Mouse (Mus musculus): ENCODE results near the gene Dapk3. TPM values are rescaled to one million over a fixed set of nuclear protein-coding genes. Genes with fewer than 3 reads are reported as not detected.

Dapk3 gene
- polyA plus RNA-seq, 1 experiment = 95.9 TPM

DNA sequence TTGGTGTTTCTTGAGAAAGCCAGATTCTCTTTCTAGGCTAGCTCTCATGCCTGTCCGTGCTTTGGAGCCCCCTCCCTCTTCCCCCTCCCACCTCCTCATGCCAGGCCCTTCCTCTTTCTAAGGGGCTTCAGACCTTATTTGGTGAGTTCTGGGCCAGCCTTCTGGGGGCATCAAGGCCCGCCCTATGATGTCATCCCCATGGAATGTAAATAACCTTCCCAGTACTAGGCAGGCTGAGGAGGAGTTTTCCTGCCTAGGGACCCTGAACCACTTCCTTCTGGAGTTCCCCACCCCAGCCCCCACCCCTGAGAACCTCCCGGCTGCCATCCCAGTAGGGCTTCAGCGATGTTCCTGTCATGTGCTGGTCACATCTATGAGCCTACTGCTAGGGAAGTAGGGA is 2.0 kb downstream of the Dapk3 start:
- no peaks in the 10 kb centered on the region for H3K27me3 ChIP-seq (ENCODE audit: control insufficient read depth, insufficient read depth, low read length)
- H3K27ac ChIP-seq (ENCODE audit: control insufficient read depth, insufficient read depth, low read length) = no peak overlapping the region
- H3K36me3 ChIP-seq (ENCODE audit: control insufficient read depth, insufficient read depth, low read length) = peaks cover 28% of the 10 kb centered on the region
- H3K4me1 ChIP-seq (replicated peaks; ENCODE audit: control insufficient read depth, insufficient read depth, low read length) = peaks cover 10% of the 10 kb centered on the region
- no peak for DNase-seq
- no peak for TF ChIP-seq CTCF (IDR thresholded peaks at IDR 0.05; ENCODE audit: borderline replicate concordance, control insufficient read depth, extremely low read depth, insufficient read depth, low read length, poor library complexity)
- TF ChIP-seq POLR2A (IDR thresholded peaks at IDR 0.05; ENCODE audit: control insufficient read depth, extremely low read depth, insufficient read depth, low read length, poor library complexity) = no peak
- WGBS = 86% methylated on average over 4 of the region's 4 CpGs
- no peak overlapping the region for H3K4me3 ChIP-seq (ENCODE audit: control insufficient read depth, insufficient read depth, low read length)

DNA sequence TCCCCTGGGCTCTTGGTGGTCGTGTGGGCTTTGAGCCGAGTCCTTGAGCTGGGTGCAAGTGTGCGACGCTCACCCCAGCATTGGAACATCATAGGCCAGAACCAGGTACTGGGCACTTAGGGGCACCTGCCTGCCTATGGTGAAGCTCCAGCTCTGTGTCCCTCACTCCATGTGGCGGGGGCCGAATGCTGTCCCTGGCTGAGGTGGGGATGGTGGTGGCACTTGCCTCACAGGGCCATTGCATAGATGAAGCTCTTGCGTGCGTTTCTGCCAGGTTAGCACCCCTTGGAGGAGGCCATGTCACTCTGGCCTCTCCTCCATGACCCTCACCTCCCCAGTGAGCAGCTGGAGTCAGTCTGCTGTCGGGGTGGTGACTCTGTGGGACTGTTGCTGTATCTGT is 4.4 kb downstream of the Dapk3 start:
- Histone ChIP-seq H3K27ac (ENCODE audit: control insufficient read depth, insufficient read depth, low read length) (no peak overlapping the region), H3K4me1 (replicated peaks; ENCODE audit: control insufficient read depth, insufficient read depth, low read length) (peaks cover 20% of the 10 kb centered on the region), H3K4me3 (ENCODE audit: control insufficient read depth, insufficient read depth, low read length) (no peak overlapping the region), H3K36me3 (ENCODE audit: control insufficient read depth, insufficient read depth, low read length) (peaks cover 4% of the 10 kb centered on the region; the same call in 1 of the 2 replicates), H3K27me3 (ENCODE audit: control insufficient read depth, insufficient read depth, low read length) (no peaks in the 10 kb centered on the region)
- 95% methylated on average over 9 of the region's 9 CpGs for WGBS
- DNase-seq = no peak
- no peak for TF ChIP-seq CTCF (IDR thresholded peaks at IDR 0.05; ENCODE audit: borderline replicate concordance, control insufficient read depth, extremely low read depth, insufficient read depth, low read length, poor library complexity)

DNA sequence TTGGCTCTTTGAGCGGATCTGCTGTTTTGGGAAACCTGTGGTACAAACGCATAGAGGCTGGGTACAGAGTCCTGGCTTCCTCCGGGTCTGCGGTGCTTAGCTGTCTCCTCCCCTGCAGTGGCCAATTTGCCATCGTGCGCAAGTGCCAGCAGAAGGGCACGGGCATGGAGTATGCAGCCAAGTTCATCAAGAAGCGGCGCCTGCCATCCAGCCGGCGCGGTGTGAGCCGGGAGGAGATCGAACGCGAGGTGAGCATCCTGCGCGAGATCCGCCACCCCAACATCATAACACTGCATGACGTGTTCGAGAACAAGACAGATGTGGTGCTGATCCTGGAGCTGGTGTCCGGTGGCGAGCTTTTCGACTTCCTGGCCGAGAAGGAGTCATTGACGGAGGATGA is 7.0 kb downstream of the Dapk3 start:
- Histone ChIP-seq H3K4me3 (ENCODE audit: control insufficient read depth, insufficient read depth, low read length) (no peak overlapping the region), H3K27me3 (ENCODE audit: control insufficient read depth, insufficient read depth, low read length) (no peaks in the 10 kb centered on the region), H3K36me3 (ENCODE audit: control insufficient read depth, insufficient read depth, low read length) (0 out of 2 replicates have a peak, but pooled peaks cover under 1% of the 10 kb centered on the region), H3K4me1 (replicated peaks; ENCODE audit: control insufficient read depth, insufficient read depth, low read length) (peaks cover 28% of the 10 kb centered on the region), H3K27ac (ENCODE audit: control insufficient read depth, insufficient read depth, low read length) (no peak overlapping the region)
- no peak for TF ChIP-seq POLR2A (IDR thresholded peaks at IDR 0.05; ENCODE audit: control insufficient read depth, extremely low read depth, insufficient read depth, low read length, poor library complexity)
- no peak for TF ChIP-seq CTCF (IDR thresholded peaks at IDR 0.05; ENCODE audit: borderline replicate concordance, control insufficient read depth, extremely low read depth, insufficient read depth, low read length, poor library complexity)
- DNase-seq = no peak
- 96% methylated on average over 26 of the region's 26 CpGs for WGBS

DNA sequence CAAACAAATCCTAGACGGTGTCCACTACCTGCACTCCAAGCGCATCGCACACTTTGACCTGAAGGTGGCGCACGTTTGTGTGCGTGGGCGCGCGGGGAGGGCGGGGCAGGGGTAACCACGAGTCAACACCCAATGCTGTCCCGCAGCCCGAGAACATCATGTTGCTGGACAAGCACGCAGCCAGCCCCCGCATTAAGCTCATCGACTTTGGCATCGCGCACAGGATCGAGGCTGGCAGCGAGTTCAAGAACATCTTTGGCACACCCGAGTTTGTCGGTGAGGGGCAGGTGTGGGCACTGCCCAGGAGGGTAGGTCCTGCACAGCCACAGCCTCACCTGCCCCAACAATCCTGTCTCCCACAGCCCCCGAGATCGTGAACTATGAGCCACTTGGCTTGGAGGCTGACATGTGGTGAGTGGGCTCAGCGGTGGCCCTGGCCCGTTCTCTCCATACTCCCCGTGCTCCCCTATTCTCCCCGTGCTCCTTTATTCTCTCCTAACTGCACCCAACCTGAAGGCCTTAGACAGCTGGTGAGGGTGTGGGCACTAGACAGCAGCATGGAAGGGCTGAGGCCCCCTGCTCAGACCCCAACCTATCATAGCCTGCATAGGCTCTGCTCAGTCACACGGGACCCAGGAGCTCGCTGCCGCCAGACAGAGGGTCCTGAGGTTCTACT is 7.6 kb downstream of the Dapk3 start:
- no peak overlapping the region for H3K27ac ChIP-seq (ENCODE audit: control insufficient read depth, insufficient read depth, low read length)

DNA sequence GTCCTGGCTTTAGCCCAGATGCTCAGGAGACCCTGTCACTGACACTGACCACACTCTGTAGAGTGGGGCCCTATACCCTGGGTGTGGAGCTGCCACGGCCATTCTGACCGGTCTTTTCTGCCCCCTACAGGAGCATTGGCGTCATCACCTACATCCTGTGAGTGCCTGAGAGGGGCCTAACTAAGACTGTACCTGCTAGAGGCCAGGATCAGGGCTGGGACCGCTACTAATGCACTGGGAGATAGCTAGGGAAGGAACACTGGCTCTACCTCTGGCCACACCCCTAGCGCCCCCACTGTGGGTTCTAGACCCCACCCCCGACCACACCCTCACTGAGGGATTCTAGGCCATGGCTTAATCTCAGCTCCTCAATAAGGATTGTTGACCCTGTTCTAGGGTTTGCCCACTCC is 8.1 kb downstream of the Dapk3 start:
- no peak for DNase-seq
- Histone ChIP-seq H3K27ac (ENCODE audit: control insufficient read depth, insufficient read depth, low read length) (no peak overlapping the region), H3K36me3 (ENCODE audit: control insufficient read depth, insufficient read depth, low read length) (no peaks in the 10 kb centered on the region), H3K27me3 (ENCODE audit: control insufficient read depth, insufficient read depth, low read length) (no peaks in the 10 kb centered on the region), H3K4me3 (ENCODE audit: control insufficient read depth, insufficient read depth, low read length) (no peak overlapping the region), H3K4me1 (replicated peaks; ENCODE audit: control insufficient read depth, insufficient read depth, low read length) (peaks cover 31% of the 10 kb centered on the region)
- 73% methylated on average over 6 of the region's 6 CpGs for WGBS
- TF ChIP-seq POLR2A (IDR thresholded peaks at IDR 0.05; ENCODE audit: control insufficient read depth, extremely low read depth, insufficient read depth, low read length, poor library complexity) (no peak), CTCF (IDR thresholded peaks at IDR 0.05; ENCODE audit: borderline replicate concordance, control insufficient read depth, extremely low read depth, insufficient read depth, low read length, poor library complexity) (no peak)

More for the DNA sequence above, 7.6 kb downstream of the Dapk3 start:
- TF ChIP-seq CTCF (IDR thresholded peaks at IDR 0.05; ENCODE audit: borderline replicate concordance, control insufficient read depth, extremely low read depth, insufficient read depth, low read length, poor library complexity) (peak; percentile 17; the same call in 1 of the 2 replicates), POLR2A (IDR thresholded peaks at IDR 0.05; ENCODE audit: control insufficient read depth, extremely low read depth, insufficient read depth, low read length, poor library complexity) (no peak)
- no peak for DNase-seq
- Histone ChIP-seq H3K4me3 (ENCODE audit: control insufficient read depth, insufficient read depth, low read length) (no peak overlapping the region), H3K36me3 (ENCODE audit: control insufficient read depth, insufficient read depth, low read length) (no peaks in the 10 kb centered on the region), H3K4me1 (replicated peaks; ENCODE audit: control insufficient read depth, insufficient read depth, low read length) (peaks cover 31% of the 10 kb centered on the region), H3K27me3 (ENCODE audit: control insufficient read depth, insufficient read depth, low read length) (no peaks in the 10 kb centered on the region)
- 89% methylated on average over 31 of the region's 31 CpGs for WGBS

DNA sequence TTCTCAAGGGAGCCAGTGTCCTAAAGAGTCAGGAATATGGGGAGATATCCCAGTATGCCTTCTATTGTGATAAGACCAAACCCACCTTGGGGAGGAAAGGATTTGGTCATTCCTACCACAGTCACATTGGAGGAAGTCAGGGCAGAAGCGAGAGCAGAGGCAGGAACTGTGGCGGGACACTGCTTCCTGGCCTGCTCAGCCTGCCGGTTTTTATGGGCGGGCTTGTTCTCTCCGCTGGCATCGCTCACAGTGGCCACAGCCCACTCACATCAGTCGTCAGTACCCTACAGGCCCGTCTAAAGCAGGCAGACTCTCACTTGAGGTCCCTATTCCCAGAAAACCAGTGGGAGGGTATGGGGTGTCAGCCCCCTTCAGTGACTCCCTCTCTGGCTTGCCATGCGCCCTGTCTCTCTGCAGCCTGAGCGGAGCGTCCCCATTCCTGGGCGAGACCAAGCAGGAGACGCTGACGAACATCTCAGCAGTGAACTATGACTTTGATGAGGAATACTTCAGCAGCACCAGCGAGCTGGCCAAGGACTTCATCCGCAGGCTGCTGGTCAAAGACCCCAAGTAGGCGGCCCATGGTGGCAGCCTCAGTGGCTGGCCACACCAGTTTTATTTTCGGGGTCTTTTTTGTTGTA is 8.7 kb downstream of the Dapk3 start:
- WGBS = 72% methylated on average over 18 of the region's 18 CpGs
- Histone ChIP-seq H3K4me3 (ENCODE audit: control insufficient read depth, insufficient read depth, low read length) (no peak overlapping the region), H3K36me3 (ENCODE audit: control insufficient read depth, insufficient read depth, low read length) (no peaks in the 10 kb centered on the region), H3K27me3 (ENCODE audit: control insufficient read depth, insufficient read depth, low read length) (no peaks in the 10 kb centered on the region), H3K4me1 (replicated peaks; ENCODE audit: control insufficient read depth, insufficient read depth, low read length) (peaks cover 31% of the 10 kb centered on the region), H3K27ac (ENCODE audit: control insufficient read depth, insufficient read depth, low read length) (no peak overlapping the region)
- TF ChIP-seq POLR2A (IDR thresholded peaks at IDR 0.05; ENCODE audit: control insufficient read depth, extremely low read depth, insufficient read depth, low read length, poor library complexity) (no peak), CTCF (IDR thresholded peaks at IDR 0.05; ENCODE audit: borderline replicate concordance, control insufficient read depth, extremely low read depth, insufficient read depth, low read length, poor library complexity) (no peak)
- DNase-seq = no peak

All from thymus, adult 2 months (tissue).